Mouse (Mus musculus): ENCODE results near the gene Lsg1. TPM values are rescaled to one million over a fixed set of nuclear protein-coding genes. Genes with fewer than 3 reads are reported as not detected.

Lsg1 gene
- polyA plus RNA-seq, 1 experiment from 2014 or later = 25.0 TPM

GRCm38 (mm10) chr16:30549966-30550747 is 37.2 kb downstream of the Lsg1 start:
- Histone ChIP-seq H3K36me3 (ENCODE audit: inconsistent target) (no peaks in the 10 kb centered on the region), H3K27ac (no peak overlapping the region), H3K79me2 (ENCODE audit: inconsistent target) (no peaks in the 10 kb centered on the region), H3K4me3 (ENCODE audit: inconsistent target) (no peak overlapping the region; the same call in 1 of the 2 replicates)
- WGBS (ENCODE audit: missing documents) = under 1% methylated on average over 56 of the region's 63 CpGs

GRCm38 (mm10) chr16:30549516-30549915 is 37.9 kb downstream of the Lsg1 start:
- Histone ChIP-seq H3K4me3 (ENCODE audit: inconsistent target) (no peak overlapping the region), H3K79me2 (ENCODE audit: inconsistent target) (no peaks in the 10 kb centered on the region), H3K36me3 (ENCODE audit: inconsistent target) (no peaks in the 10 kb centered on the region), H3K27ac (no peak overlapping the region)
- 90% methylated on average over 7 of the region's 7 CpGs for WGBS (ENCODE audit: missing documents)

- Histone ChIP-seq H3K79me2 (ENCODE audit: inconsistent target) (no peaks in the 10 kb centered on the region), H3K36me3 (ENCODE audit: inconsistent target) (no peaks in the 10 kb centered on the region), H3K4me3 (ENCODE audit: inconsistent target) (no peak overlapping the region), H3K27ac (no peak overlapping the region)
- WGBS (ENCODE audit: missing documents) = 96% methylated on average over 5 of the region's 5 CpGs
Observed at GRCm38 (mm10) chr16:30548291-30548690, 39.1 kb downstream of the Lsg1 start.

GRCm38 (mm10) chr16:30544693-30545092 is 42.7 kb downstream of the Lsg1 start:
- Histone ChIP-seq H3K27ac (no peak overlapping the region), H3K79me2 (ENCODE audit: inconsistent target) (no peaks in the 10 kb centered on the region), H3K36me3 (ENCODE audit: inconsistent target) (no peaks in the 10 kb centered on the region), H3K4me3 (ENCODE audit: inconsistent target) (no peak overlapping the region)
- 81% methylated on average over 3 of the region's 4 CpGs for WGBS (ENCODE audit: missing documents)

GRCm38 (mm10) chr16:30543386-30543785 is 44.0 kb downstream of the Lsg1 start:
- Histone ChIP-seq H3K4me3 (ENCODE audit: inconsistent target) (no peak overlapping the region), H3K27ac (no peak overlapping the region), H3K36me3 (ENCODE audit: inconsistent target) (no peaks in the 10 kb centered on the region), H3K79me2 (ENCODE audit: inconsistent target) (no peaks in the 10 kb centered on the region)
- 100% methylated on average over 8 of the region's 9 CpGs for WGBS (ENCODE audit: missing documents)

GRCm38 (mm10) chr16:30542826-30543225 is 44.6 kb downstream of the Lsg1 start:
- Histone ChIP-seq H3K27ac (no peak overlapping the region), H3K36me3 (ENCODE audit: inconsistent target) (no peaks in the 10 kb centered on the region), H3K79me2 (ENCODE audit: inconsistent target) (no peaks in the 10 kb centered on the region), H3K4me3 (ENCODE audit: inconsistent target) (no peak overlapping the region)
- 81% methylated on average over 6 of the region's 6 CpGs for WGBS (ENCODE audit: missing documents)

- Histone ChIP-seq H3K4me3 (ENCODE audit: inconsistent target) (no peak overlapping the region), H3K36me3 (ENCODE audit: inconsistent target) (no peaks in the 10 kb centered on the region), H3K27ac (no peak overlapping the region), H3K79me2 (ENCODE audit: inconsistent target) (no peaks in the 10 kb centered on the region)
- WGBS (ENCODE audit: missing documents) = 87% methylated on average over 16 of the region's 20 CpGs
Observed at GRCm38 (mm10) chr16:30540107-30541001, 47.0 kb downstream of the Lsg1 start.

- H3K79me2 ChIP-seq (ENCODE audit: inconsistent target) = no peaks in the 10 kb centered on the region
- 39% methylated on average over 10 of the region's 10 CpGs for WGBS (ENCODE audit: missing documents)
Observed at GRCm38 (mm10) chr16:30539433-30539832, 48.0 kb downstream of the Lsg1 start.

GRCm38 (mm10) chr16:30535075-30535474 is 52.3 kb downstream of the Lsg1 start:
- WGBS (ENCODE audit: missing documents) = 31% methylated on average over 1 of the region's 1 CpGs
- H3K27ac ChIP-seq = no peak overlapping the region
- no peaks in the 10 kb centered on the region for H3K36me3 ChIP-seq (ENCODE audit: inconsistent target)
- H3K79me2 ChIP-seq (ENCODE audit: inconsistent target) = no peaks in the 10 kb centered on the region
- H3K4me3 ChIP-seq (ENCODE audit: inconsistent target) = no peak overlapping the region

More at GRCm38 (mm10) chr16:30539433-30539832, 48.0 kb downstream of the Lsg1 start:
- Histone ChIP-seq H3K27ac (no peak overlapping the region), H3K4me3 (ENCODE audit: inconsistent target) (no peak overlapping the region), H3K36me3 (ENCODE audit: inconsistent target) (no peaks in the 10 kb centered on the region)

- WGBS (ENCODE audit: missing documents) = 21% methylated on average over 4 of the region's 4 CpGs
- no peaks in the 10 kb centered on the region for H3K79me2 ChIP-seq (ENCODE audit: inconsistent target)
- no peak overlapping the region for H3K27ac ChIP-seq
- H3K4me3 ChIP-seq (ENCODE audit: inconsistent target) = no peak overlapping the region
- no peaks in the 10 kb centered on the region for H3K36me3 ChIP-seq (ENCODE audit: inconsistent target)
Observed at GRCm38 (mm10) chr16:30533592-30533991, 53.8 kb downstream of the Lsg1 start.

GRCm38 (mm10) chr16:30532929-30533328 is 54.5 kb downstream of the Lsg1 start:
- no peak overlapping the region for H3K4me3 ChIP-seq (ENCODE audit: inconsistent target)
- 67% methylated on average over 1 of the region's 1 CpGs for WGBS (ENCODE audit: missing documents)
- no peak overlapping the region for H3K27ac ChIP-seq
- H3K36me3 ChIP-seq (ENCODE audit: inconsistent target) = no peaks in the 10 kb centered on the region
- H3K79me2 ChIP-seq (ENCODE audit: inconsistent target) = no peaks in the 10 kb centered on the region

GRCm38 (mm10) chr16:30531761-30532406 is 55.5 kb downstream of the Lsg1 start:
- Histone ChIP-seq H3K27ac (no peak overlapping the region), H3K36me3 (ENCODE audit: inconsistent target) (no peaks in the 10 kb centered on the region), H3K4me3 (ENCODE audit: inconsistent target) (no peak overlapping the region), H3K79me2 (ENCODE audit: inconsistent target) (no peaks in the 10 kb centered on the region)
- 44% methylated on average over 19 of the region's 20 CpGs for WGBS (ENCODE audit: missing documents)

- 78% methylated on average over 4 of the region's 4 CpGs for WGBS (ENCODE audit: missing documents)
- Histone ChIP-seq H3K79me2 (ENCODE audit: inconsistent target) (no peaks in the 10 kb centered on the region), H3K36me3 (ENCODE audit: inconsistent target) (no peaks in the 10 kb centered on the region), H3K4me3 (ENCODE audit: inconsistent target) (no peak overlapping the region), H3K27ac (no peak overlapping the region)
Observed at GRCm38 (mm10) chr16:30530815-30531214, 56.6 kb downstream of the Lsg1 start.

- no peaks in the 10 kb centered on the region for H3K36me3 ChIP-seq (ENCODE audit: inconsistent target)
- H3K79me2 ChIP-seq (ENCODE audit: inconsistent target) = no peaks in the 10 kb centered on the region
- H3K27ac ChIP-seq = no peak overlapping the region
- WGBS (ENCODE audit: missing documents) = 75% methylated on average over 8 of the region's 8 CpGs
- no peak overlapping the region for H3K4me3 ChIP-seq (ENCODE audit: inconsistent target)
Observed at GRCm38 (mm10) chr16:30528386-30528785, 59.0 kb downstream of the Lsg1 start.

All from macrophage (primary cell).